Mouse (Mus musculus) kidney, postnatal 0 days (tissue): Measurements from ENCODE around the gene Trim47. TPM values are rescaled to one million over a fixed set of nuclear protein-coding genes. Genes with fewer than 3 reads are reported as not detected.

Source experiments
- ATAC-seq: fragments of 200-750 bp; cut with Nextera tagmentation; replicated peaks from 2 replicates; pipeline ENCODE4 v1.8.0; 2017; ENCODE audit warnings: low read depth, moderate number of reproducible peaks, moderate TSS enrichment, moderate library complexity; ENCODE audit not compliant: low FRiP score
- DNase-seq: peaks from one replicate; pipeline ENCODE4 v3.0.0-alpha.2; 2016; ENCODE audit warnings: low spot score
- H3K27ac ChIP-seq: fragments of 300-500 bp; sonication (generic); 2 replicates; pipeline ENCODE4 v1.5.1; 2014; ENCODE audit warnings: mild to moderate bottlenecking
- H3K27me3 ChIP-seq: fragments of 300-500 bp; sonication (generic); 2 replicates; pipeline ENCODE4 v1.6.1; 2014; ENCODE audit warnings: low read length, mixed read lengths; ENCODE audit not compliant: insufficient read depth
- H3K36me3 ChIP-seq: fragments of 300-500 bp; sonication (generic); 2 replicates; pipeline ENCODE4 v1.6.1; 2014; ENCODE audit warnings: low read length, mixed read lengths; ENCODE audit not compliant: insufficient read depth
- H3K4me1 ChIP-seq: fragments of 300-500 bp; sonication (generic); replicated peaks from 2 replicates; pipeline ENCODE4 v1.6.1; 2014; ENCODE audit warnings: antibody characterized with exemption, low read length, mixed read lengths; ENCODE audit not compliant: insufficient read depth
- H3K4me2 ChIP-seq: fragments of 300-500 bp; sonication (generic); 2 replicates; pipeline ENCODE4 v1.6.1; 2014; ENCODE audit warnings: mild to moderate bottlenecking, low read length, moderate library complexity, mixed read lengths
- H3K4me3 ChIP-seq: fragments of 300-500 bp; sonication (generic); replicated peaks from 2 replicates; pipeline ENCODE4 v1.5.1; 2014; ENCODE audit warnings: low read depth, low read length
- H3K9ac ChIP-seq: fragments of 300-500 bp; sonication (generic); 2 replicates; pipeline ENCODE4 v1.6.1; 2014; ENCODE audit warnings: low read depth, low read length
- H3K9me3 ChIP-seq: fragments of 300-500 bp; sonication (generic); replicated peaks from 2 replicates; pipeline ENCODE4 v1.6.1; 2016; ENCODE audit warnings: low read length, inconsistent platforms, mixed read lengths
- CTCF ChIP-seq: IDR thresholded peaks from 2 replicates; pipeline ENCODE4 v1.5.1; 2016; ENCODE audit warnings: antibody characterized with exemption, low read depth, mild to moderate bottlenecking, moderate library complexity
- WGBS: fragments of 180-500 bp; shearing (Covaris S2); extraction: QIAGEN DNeasy Blood & Tissue Kit; methylation state at CpG from one replicate; pipeline ENCODE4 v1.1.7; 2014; 5-methylcytosine and 5-hydroxymethylcytosine counted together
- polyA plus RNA-seq: library from polyadenylated mRNA; unstranded; fragments of >200 nt; fragmentation: Nextera tagmentation; extraction: Ambion mirVana; gene quantifications from 2 replicates; pipeline ENCODE4 v1.2.1, GENCODE M21; 2015

Trim47 gene
- polyA plus RNA-seq, 1 experiment from 2014 or later = 40.8 TPM

DNA sequence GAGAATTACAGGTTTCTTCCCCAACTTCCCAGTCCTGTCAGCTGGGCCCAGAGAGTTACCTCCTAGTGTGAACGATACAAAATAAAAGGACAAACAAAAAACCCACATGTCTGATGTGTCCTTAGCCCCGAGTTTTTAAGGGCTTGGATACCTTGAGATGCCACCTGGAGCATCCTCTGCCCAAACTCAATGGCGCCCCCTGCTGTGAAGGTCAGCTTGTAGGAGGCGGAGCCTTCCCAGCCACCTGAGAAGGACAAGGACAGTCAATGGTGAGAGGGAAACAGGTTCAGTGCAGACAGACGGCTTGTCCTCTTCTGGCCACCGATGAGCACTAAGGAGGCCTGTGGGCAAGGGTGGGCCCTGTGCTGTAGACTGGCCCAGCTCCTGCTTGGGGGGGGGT, 45.9 kb downstream of the Trim47 start:
- DNase-seq = no peak
- peaks cover 17% of the 10 kb centered on the region for H3K4me1 ChIP-seq
- 72% methylated on average over 6 of the region's 6 CpGs for WGBS
- H3K27me3 ChIP-seq = no peaks in the 10 kb centered on the region
- H3K36me3 ChIP-seq = peaks cover 43% of the 10 kb centered on the region
- no peaks in the 10 kb centered on the region for H3K9me3 ChIP-seq
- no peak overlapping the region for H3K4me3 ChIP-seq
- peak; percentile 62 for TF ChIP-seq CTCF
- H3K9ac ChIP-seq = no peak overlapping the region
- ATAC-seq = no peak
- no peak overlapping the region for H3K4me2 ChIP-seq
- no peak overlapping the region for H3K27ac ChIP-seq

DNA sequence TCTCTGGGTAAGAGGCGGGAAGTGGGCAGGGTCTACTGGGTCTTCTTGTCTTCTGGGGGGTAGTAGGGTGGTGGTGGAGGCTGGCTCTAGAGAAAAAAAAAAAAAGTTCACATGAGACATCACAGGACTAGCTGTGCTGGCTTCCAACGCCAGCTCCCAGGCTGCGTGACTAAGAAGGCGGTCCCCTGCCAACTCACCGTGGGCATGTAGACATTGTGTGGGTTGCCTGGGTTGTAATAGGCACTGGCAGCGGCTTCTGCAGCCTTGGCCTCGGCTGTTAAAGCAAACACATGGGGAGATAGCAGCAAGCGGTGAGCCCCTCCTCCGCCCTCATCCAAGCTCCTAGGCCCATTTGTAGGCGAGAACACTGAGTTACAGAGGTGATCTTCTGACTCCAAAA, 47.5 kb downstream of the Trim47 start:
- H3K27ac ChIP-seq = no peak overlapping the region
- WGBS = 81% methylated on average over 10 of the region's 10 CpGs
- H3K36me3 ChIP-seq = peaks cover 39% of the 10 kb centered on the region
- ATAC-seq (no peak), DNase-seq (no peak)
- no peaks in the 10 kb centered on the region for H3K9me3 ChIP-seq
- no peaks in the 10 kb centered on the region for H3K27me3 ChIP-seq
- TF ChIP-seq CTCF = no peak
- H3K4me3 ChIP-seq = no peak overlapping the region
- H3K9ac ChIP-seq = no peak overlapping the region
- peaks cover 13% of the 10 kb centered on the region for H3K4me1 ChIP-seq
- no peak overlapping the region for H3K4me2 ChIP-seq

DNA sequence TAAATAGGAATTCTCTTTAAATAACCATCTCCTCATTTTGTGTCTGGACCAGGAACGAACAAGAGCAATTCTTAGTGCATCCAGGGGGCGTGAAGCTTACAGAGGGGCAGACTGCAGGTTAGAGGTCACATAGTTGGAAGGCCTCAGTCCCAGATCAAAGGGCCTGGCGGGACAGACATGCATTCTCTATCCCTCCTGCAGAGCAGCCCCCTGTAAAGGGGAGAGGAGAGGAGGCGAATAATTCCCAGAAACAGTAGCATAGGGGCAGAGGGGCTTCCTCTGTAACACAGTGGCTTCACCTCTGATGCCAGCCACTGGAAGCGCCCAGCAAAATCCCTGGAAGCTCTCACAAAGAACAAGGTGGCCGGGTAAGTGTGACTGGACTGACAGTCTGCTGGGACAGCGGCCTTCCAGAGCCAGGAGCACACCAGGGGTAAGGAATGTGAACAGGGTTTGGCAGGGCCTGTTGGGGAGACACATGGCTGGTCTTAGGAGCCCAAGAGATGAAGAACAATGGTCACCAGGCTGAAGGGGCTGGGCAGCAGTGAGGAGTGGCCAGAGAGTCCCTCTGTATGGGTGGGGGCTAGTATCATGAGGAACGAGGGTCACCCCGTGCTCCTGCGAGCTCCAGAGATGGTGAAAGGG, 48.2 kb downstream of the Trim47 start:
- no peak for ATAC-seq
- WGBS = 46% methylated on average over 10 of the region's 10 CpGs
- peaks cover 39% of the 10 kb centered on the region for H3K36me3 ChIP-seq

DNA sequence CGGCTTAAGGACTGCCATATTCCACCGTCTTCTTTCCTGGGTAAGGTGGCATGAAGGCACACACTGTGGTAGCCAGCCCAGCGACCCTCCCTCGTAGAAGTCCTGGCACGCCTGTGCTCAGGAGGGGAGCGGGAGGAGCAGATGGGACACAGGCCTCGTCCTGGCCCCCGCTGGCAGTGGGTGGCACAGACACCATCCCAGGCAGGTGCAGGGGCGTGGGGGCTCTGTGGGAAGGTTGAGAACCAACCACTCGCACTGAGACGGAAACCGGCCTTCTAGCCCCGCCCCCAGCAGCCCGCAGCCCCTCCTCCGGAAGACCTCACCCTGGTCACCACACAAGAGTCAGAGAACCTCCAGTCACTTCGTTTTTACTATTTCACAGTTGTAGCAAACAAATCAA, 48.8 kb downstream of the Trim47 start:
- no peak for TF ChIP-seq CTCF
- Histone ChIP-seq H3K4me3 (0 out of 2 replicates have a peak overlapping the region, but pooled peaks have one; percentile 7), H3K36me3 (peaks cover 33% of the 10 kb centered on the region), H3K9me3 (no peaks in the 10 kb centered on the region), H3K9ac (peak overlapping the region; percentile 44; the same call in 1 of the 2 replicates), H3K4me1 (peaks cover 13% of the 10 kb centered on the region), H3K27ac (0 out of 2 replicates have a peak overlapping the region, but pooled peaks have one; percentile 50), H3K27me3 (no peaks in the 10 kb centered on the region), H3K4me2 (peak overlapping the region; percentile 47)
- WGBS = 9% methylated on average over 16 of the region's 16 CpGs
- DNase-seq (no peak), ATAC-seq (0 out of 2 replicates have a peak, but pooled peaks have one; percentile 33)

More for the DNA sequence above, 48.2 kb downstream of the Trim47 start:
- no peak for DNase-seq
- TF ChIP-seq CTCF = no peak
- Histone ChIP-seq H3K27ac (no peak overlapping the region), H3K9me3 (no peaks in the 10 kb centered on the region), H3K9ac (no peak overlapping the region), H3K4me1 (peaks cover 13% of the 10 kb centered on the region), H3K4me2 (no peak overlapping the region), H3K4me3 (no peak overlapping the region), H3K27me3 (no peaks in the 10 kb centered on the region)

GRCm38 (mm10) chr11:116077446-116078204, 49.4 kb downstream of the Trim47 start, which contains the start of gene Unc13d:
TSS of gene Unc13d (minus strand) at chr11:116077961.
- peaks cover 13% of the 10 kb centered on the region for H3K4me1 ChIP-seq
- peak within 1 kb of the TSS; percentile 47 for H3K4me2 ChIP-seq
- peak; percentile 34 for TF ChIP-seq CTCF
- DNase-seq (no peak), ATAC-seq (peak; percentile 6; the same call in 1 of the 2 replicates)
- 47% methylated on average over 22 of the region's 22 CpGs for WGBS
- H3K27ac ChIP-seq = 0 out of 2 replicates have a peak within 1 kb of the TSS, but pooled peaks have one; percentile 50
- peaks cover 30% of the 10 kb centered on the region for H3K36me3 ChIP-seq
- no peaks in the 10 kb centered on the region for H3K9me3 ChIP-seq
- peak within 1 kb of the TSS; percentile 44; the same call in 1 of the 2 replicates for H3K9ac ChIP-seq
- 0 out of 2 replicates have a peak within 1 kb of the TSS, but pooled peaks have one; percentile 7 for H3K4me3 ChIP-seq
- H3K27me3 ChIP-seq = no peaks in the 10 kb centered on the region

DNA sequence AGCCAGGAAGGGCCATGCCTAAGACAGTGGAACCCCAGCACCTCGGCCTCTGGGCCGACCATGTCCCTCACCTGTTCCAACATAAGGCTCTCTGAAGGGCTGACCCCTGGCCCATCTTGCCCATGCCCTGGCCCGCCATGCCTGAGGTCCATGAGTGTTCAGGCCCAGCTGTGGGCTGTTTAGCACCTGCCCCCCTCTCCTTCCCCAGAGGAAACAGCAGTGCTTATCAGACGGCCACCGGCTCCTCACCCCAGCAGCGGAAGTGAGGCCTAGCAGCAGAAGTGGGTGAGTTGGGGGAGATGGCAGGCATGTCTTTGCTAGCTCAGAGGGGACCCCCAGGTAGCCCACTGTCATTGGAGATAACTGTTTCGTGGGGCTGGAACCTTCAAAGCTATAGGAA, 50.2 kb downstream of the Trim47 start:
- ATAC-seq (no peak), DNase-seq (no peak)
- H3K36me3 ChIP-seq = peaks cover 23% of the 10 kb centered on the region
- H3K4me3 ChIP-seq = no peak overlapping the region
- peaks cover 13% of the 10 kb centered on the region for H3K4me1 ChIP-seq
- H3K9ac ChIP-seq = no peak overlapping the region
- no peaks in the 10 kb centered on the region for H3K9me3 ChIP-seq
- TF ChIP-seq CTCF = no peak
- no peak overlapping the region for H3K27ac ChIP-seq
- no peaks in the 10 kb centered on the region for H3K27me3 ChIP-seq
- WGBS = 82% methylated on average over 7 of the region's 7 CpGs
- no peak overlapping the region for H3K4me2 ChIP-seq
